Mouse (Mus musculus) intestine, postnatal 0 days (tissue): ENCODE measurements around the gene Ccl22. TPM values are rescaled to one million over a fixed set of nuclear protein-coding genes. Genes with fewer than 3 reads are reported as not detected.

Source experiments
- ATAC-seq: fragments of 200-750 bp; cut with Nextera tagmentation; 2 replicates; pipeline ENCODE4 v1.8.0; 2017; ENCODE audit warnings: mild to moderate bottlenecking, moderate TSS enrichment, moderate library complexity
- H3K27ac ChIP-seq: fragments of 300-500 bp; sonication (generic); 2 replicates; pipeline ENCODE4 v1.5.1; 2014; ENCODE audit warnings: mild to moderate bottlenecking, low read depth, low read length, moderate library complexity
- H3K27me3 ChIP-seq: fragments of 300-500 bp; sonication (generic); replicated peaks from 2 replicates; pipeline ENCODE4 v1.6.1; 2014; ENCODE audit warnings: low read length, mixed read lengths; ENCODE audit not compliant: control insufficient read depth, insufficient read depth
- H3K36me3 ChIP-seq: fragments of 300-500 bp; sonication (generic); 2 replicates; pipeline ENCODE4 v1.6.1; 2014; ENCODE audit warnings: mild to moderate bottlenecking, moderate library complexity; ENCODE audit not compliant: control insufficient read depth, insufficient read depth
- H3K4me1 ChIP-seq: fragments of 300-500 bp; sonication (generic); replicated peaks from 2 replicates; pipeline ENCODE4 v1.6.1; 2014; ENCODE audit warnings: antibody characterized with exemption, low read length, mixed read lengths; ENCODE audit not compliant: control insufficient read depth, insufficient read depth
- H3K4me2 ChIP-seq: fragments of 300-500 bp; sonication (generic); replicated peaks from 2 replicates; pipeline ENCODE4 v1.6.1; 2014; ENCODE audit warnings: low read depth, mild to moderate bottlenecking, moderate library complexity
- H3K4me3 ChIP-seq: fragments of 300-500 bp; sonication (generic); 2 replicates; pipeline ENCODE4 v1.5.1; 2014; ENCODE audit warnings: low read depth, low read length
- H3K9ac ChIP-seq: fragments of 300-500 bp; sonication (generic); 2 replicates; pipeline ENCODE4 v1.6.1; 2014; ENCODE audit warnings: mild to moderate bottlenecking, low read depth, low read length
- H3K9me3 ChIP-seq: fragments of 300-500 bp; sonication (generic); 2 replicates; pipeline ENCODE4 v1.6.1; 2016; ENCODE audit warnings: mixed run types; ENCODE audit not compliant: control insufficient read depth
- CTCF ChIP-seq: sonication (generic); IDR thresholded peaks from 2 replicates; pipeline ENCODE4 v1.5.1; 2016; ENCODE audit warnings: low read depth, mild to moderate bottlenecking, control low read depth, antibody characterized with exemption, moderate library complexity
- WGBS: fragments of 180-500 bp; shearing (Covaris S2); extraction: QIAGEN DNeasy Blood & Tissue Kit; methylation state at CpG from one replicate; pipeline ENCODE4 v1.1.7; 2014; 5-methylcytosine and 5-hydroxymethylcytosine counted together
- polyA plus RNA-seq: library from polyadenylated mRNA; unstranded; fragments of >200 nt; fragmentation: Nextera tagmentation; extraction: Ambion mirVana; gene quantifications from 2 replicates; pipeline ENCODE4 v1.2.1, GENCODE M21; 2015

The Ccl22 gene
- polyA plus RNA-seq, 1 experiment from 2014 or later, result 0.05 TPM

DNA sequence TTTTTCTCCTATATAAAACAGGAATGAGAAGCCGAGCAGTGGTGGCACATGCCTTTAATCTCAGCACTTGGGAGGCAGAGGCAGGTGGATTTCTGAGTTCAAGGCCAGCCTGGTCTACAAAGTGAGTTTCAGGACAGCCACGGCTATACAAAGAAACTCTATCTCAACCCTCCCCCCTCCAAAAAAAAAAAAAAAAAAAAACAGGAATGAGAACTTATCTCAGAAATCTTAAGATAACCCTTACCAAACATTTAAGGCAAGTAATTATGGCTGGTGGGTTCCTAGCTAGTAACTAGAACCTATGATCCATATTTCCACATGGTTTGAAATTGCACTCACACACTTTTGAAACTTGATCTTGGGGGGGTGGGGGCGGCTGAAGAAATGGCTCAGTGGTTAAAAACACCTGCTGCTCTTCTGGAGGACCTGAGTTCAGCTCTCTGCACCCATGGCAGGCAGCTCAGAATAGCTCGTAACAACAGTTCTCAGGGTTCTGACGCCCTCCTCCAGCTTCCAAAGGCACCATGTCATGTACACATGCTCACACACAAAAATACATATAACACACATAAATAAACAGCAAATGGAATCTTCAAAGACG is 40.7 kb downstream of the Ccl22 start:
- WGBS, result 71% methylated on average over 6 of the region's 6 CpGs
- H3K27ac ChIP-seq, result peak overlapping the region; percentile 90
- no peaks in the 10 kb centered on the region for H3K27me3 ChIP-seq
- ATAC-seq, result no peak
- no peak overlapping the region for H3K4me2 ChIP-seq
- H3K4me3 ChIP-seq, result no peak overlapping the region
- TF ChIP-seq CTCF, result no peak
- peaks cover 2% of the 10 kb centered on the region for H3K4me1 ChIP-seq
- H3K9me3 ChIP-seq, result no peaks in the 10 kb centered on the region
- H3K9ac ChIP-seq, result no peak overlapping the region
- H3K36me3 ChIP-seq, result no peaks in the 10 kb centered on the region

- Histone ChIP-seq H3K27me3 (no peaks in the 10 kb centered on the region), H3K36me3 (no peaks in the 10 kb centered on the region), H3K4me2 (no peak overlapping the region), H3K9me3 (no peaks in the 10 kb centered on the region), H3K4me3 (no peak overlapping the region), H3K27ac (peak overlapping the region; percentile 76), H3K4me1 (no peaks in the 10 kb centered on the region; the same call in 1 of the 2 replicates), H3K9ac (no peak overlapping the region)
- peak; percentile 50 for ATAC-seq
- no peak for TF ChIP-seq CTCF
- WGBS, result 41% methylated on average over 15 of the region's 15 CpGs
These were observed 42.4 kb downstream of the Ccl22 start for GRCm38 (mm10) chr8:94787524-94788501.

DNA sequence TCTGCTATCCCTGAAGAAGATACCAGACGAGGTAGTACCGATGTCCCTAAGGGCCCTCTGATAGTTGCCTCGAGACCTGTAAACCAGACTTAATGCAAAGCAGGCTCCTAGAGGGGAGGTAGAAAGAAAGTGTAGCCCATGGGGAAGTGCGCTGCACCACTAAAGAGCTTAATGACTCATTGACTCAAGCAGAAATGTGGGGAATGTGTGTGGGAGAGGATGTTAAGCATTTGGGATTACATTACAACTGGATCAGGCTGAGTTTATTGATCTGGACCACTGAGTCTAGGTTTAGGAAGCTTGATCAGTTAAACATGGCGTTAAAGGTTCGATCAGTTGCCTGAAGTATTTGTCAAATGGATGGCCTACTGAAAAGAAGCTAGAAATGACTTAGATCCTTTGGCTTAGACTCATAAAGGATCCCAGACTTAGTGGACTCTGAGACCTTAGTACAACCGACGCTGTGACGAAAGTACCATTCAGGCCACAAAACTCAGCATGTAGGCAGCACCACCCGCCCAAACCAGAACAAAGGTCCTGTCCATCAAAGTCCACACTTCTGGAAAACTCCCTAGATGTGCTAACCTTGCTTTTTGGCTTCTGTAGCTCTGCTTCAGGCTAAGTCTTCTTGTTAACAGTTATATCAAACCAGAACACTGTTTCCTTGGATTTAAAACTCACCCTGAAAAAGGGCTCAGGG is 44.0 kb downstream of the Ccl22 start:
- Histone ChIP-seq H3K27me3 (no peaks in the 10 kb centered on the region), H3K4me1 (no peaks in the 10 kb centered on the region; the same call in 1 of the 2 replicates), H3K9me3 (no peaks in the 10 kb centered on the region), H3K4me3 (no peak overlapping the region), H3K27ac (peak overlapping the region; percentile 66), H3K36me3 (no peaks in the 10 kb centered on the region), H3K9ac (no peak overlapping the region), H3K4me2 (no peak overlapping the region)
- WGBS, result 72% methylated on average over 10 of the region's 10 CpGs
- no peak for TF ChIP-seq CTCF
- peak; percentile 28; the same call in 1 of the 2 replicates for ATAC-seq

GRCm38 (mm10) chr8:94794368-94794767 is 49.0 kb downstream of the Ccl22 start:
- Histone ChIP-seq H3K4me3 (no peak overlapping the region), H3K9me3 (no peaks in the 10 kb centered on the region), H3K27ac (no peak overlapping the region), H3K27me3 (no peaks in the 10 kb centered on the region), H3K4me1 (no peaks in the 10 kb centered on the region), H3K9ac (no peak overlapping the region), H3K4me2 (no peak overlapping the region), H3K36me3 (no peaks in the 10 kb centered on the region)
- ATAC-seq, result no peak
- TF ChIP-seq CTCF, result no peak
- 89% methylated on average over 4 of the region's 4 CpGs for WGBS

DNA sequence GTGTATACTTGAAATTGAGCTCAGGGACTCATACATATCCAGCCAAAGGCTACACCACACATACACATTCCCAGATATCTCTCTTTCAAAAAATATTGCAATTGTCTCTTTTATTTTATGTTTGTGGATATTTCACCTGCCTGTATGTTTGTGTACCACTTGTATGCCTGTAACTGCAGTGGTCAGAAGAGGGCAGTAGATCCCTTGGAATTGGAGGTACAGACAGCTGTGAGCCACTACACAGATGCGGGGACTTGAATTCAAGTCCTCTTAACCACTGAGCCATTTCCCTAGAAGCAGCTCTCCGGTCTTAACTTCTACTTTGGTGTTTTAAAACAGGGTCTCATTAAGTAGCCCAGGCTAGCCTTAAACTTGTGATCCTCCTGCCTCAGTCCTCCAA is 49.4 kb downstream of the Ccl22 start:
- Histone ChIP-seq H3K9me3 (no peaks in the 10 kb centered on the region), H3K4me2 (no peak overlapping the region), H3K9ac (no peak overlapping the region), H3K36me3 (no peaks in the 10 kb centered on the region), H3K27ac (no peak overlapping the region), H3K4me1 (no peaks in the 10 kb centered on the region), H3K27me3 (no peaks in the 10 kb centered on the region), H3K4me3 (no peak overlapping the region)
- peak; percentile 42 for TF ChIP-seq CTCF
- no peak for ATAC-seq
- WGBS, result 91% methylated on average over 2 of the region's 2 CpGs
